Mouse (Mus musculus) neural tube, embryonic 14.5 days (tissue): ENCODE data around the gene Mrpl40. TPM values are rescaled to one million over a fixed set of nuclear protein-coding genes. Genes with fewer than 3 reads are reported as not detected.

Experiments used
- ATAC-seq: fragments of 200-750 bp; cut with Nextera tagmentation; 2 replicates; pipeline ENCODE4 v1.8.0; 2017; ENCODE audit warnings: low read depth, mild to moderate bottlenecking, moderate TSS enrichment, moderate library complexity
- H3K27ac ChIP-seq: fragments of 300-500 bp; sonication (generic); 2 replicates; pipeline ENCODE4 v1.5.1; 2014; ENCODE audit warnings: low read depth, mild to moderate bottlenecking, control low read depth, low read length, moderate library complexity, mixed read lengths
- H3K27me3 ChIP-seq: fragments of 300-500 bp; sonication (generic); 2 replicates; pipeline ENCODE4 v1.6.1; 2014; ENCODE audit warnings: low read length; ENCODE audit not compliant: control insufficient read depth, insufficient read depth
- H3K36me3 ChIP-seq: fragments of 300-500 bp; sonication (generic); 2 replicates; pipeline ENCODE4 v1.6.1; 2014; ENCODE audit warnings: low read length, mixed read lengths; ENCODE audit not compliant: control insufficient read depth, insufficient read depth
- H3K4me1 ChIP-seq: fragments of 300-500 bp; sonication (generic); 2 replicates; pipeline ENCODE4 v1.6.1; 2014; ENCODE audit warnings: low read length; ENCODE audit not compliant: control insufficient read depth, insufficient read depth
- H3K4me2 ChIP-seq: fragments of 300-500 bp; sonication (generic); 2 replicates; pipeline ENCODE4 v1.6.1; 2014; ENCODE audit warnings: mild to moderate bottlenecking, low read depth, low read length, control low read depth
- H3K4me3 ChIP-seq: fragments of 300-500 bp; sonication (generic); 2 replicates; pipeline ENCODE4 v1.5.1; 2014; ENCODE audit warnings: low read depth, low read length, control low read depth, mixed read lengths
- H3K9ac ChIP-seq: fragments of 300-500 bp; sonication (generic); replicated peaks from 2 replicates; pipeline ENCODE4 v1.6.1; 2014; ENCODE audit warnings: low read depth, mild to moderate bottlenecking, control low read depth, low read length, mixed read lengths
- H3K9me3 ChIP-seq: fragments of 300-500 bp; sonication (generic); 2 replicates; pipeline ENCODE4 v1.6.1; 2016; ENCODE audit warnings: low read length; ENCODE audit not compliant: control insufficient read depth
- WGBS: fragments of 180-500 bp; shearing (Covaris S2); extraction: QIAGEN DNeasy Blood & Tissue Kit; methylation state at CpG from one replicate; pipeline ENCODE4 v1.1.7; 2014; 5-methylcytosine and 5-hydroxymethylcytosine counted together
- polyA plus RNA-seq: library from polyadenylated mRNA; unstranded; fragments of >200 nt; fragmentation: Nextera tagmentation; extraction: Ambion mirVana; gene quantifications from 2 replicates; pipeline ENCODE4 v1.2.1, GENCODE M21; 2014

The Mrpl40 gene
- polyA plus RNA-seq, 1 experiment from 2014 or later: 79.2 TPM

DNA sequence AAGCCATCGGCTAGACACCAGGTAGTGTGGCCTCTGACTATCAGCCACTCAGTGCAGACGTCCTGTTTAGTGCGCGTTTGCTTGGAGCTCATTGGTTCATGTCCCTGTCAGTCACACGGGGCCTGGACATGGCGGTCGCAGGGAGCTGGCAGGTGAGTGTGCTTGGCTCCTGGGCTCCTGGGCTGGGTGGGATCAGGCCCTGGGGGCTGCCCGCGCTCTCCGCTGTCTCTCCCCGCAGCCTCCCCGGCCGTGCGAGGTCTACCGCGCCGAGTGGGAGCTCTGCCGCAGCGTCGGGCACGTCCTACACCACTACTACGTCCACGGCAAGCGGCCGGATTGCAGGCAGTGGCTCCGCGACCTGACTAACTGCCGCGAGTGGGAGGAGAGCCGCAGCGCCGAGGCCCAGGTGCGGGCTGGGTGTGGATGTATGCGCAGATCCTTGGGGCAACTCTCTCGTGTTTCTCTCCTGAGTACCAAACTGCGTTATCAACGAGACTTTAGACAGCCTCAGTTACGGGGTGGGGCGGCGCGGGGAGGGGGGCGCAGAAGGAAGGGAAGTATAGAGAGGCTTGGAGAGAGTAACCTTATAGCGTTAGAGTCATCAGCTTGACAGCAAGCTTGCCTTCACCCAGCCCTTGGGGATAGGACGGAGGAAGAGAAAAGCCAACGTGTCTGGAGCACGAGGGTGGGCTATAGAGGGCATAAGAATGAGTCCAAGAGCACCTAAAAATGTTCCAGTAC lies 40.0 kb downstream of the Mrpl40 start, which contains the start of the genes 2510002D24Rik and Gm28539:
2510002D24Rik (plus strand) TSS at position 111 of the 741 bp plus-strand sequence.
Gm28539 (plus strand) TSS at position 117 of the 741 bp plus-strand sequence.
- 0 out of 2 replicates have a peak, but pooled peaks cover 5% of the 10 kb centered on the region for H3K4me1 ChIP-seq
- H3K27me3 ChIP-seq: no peaks in the 10 kb centered on the region
- ATAC-seq: peak; percentile 99
- under 1% methylated on average over 46 of the region's 46 CpGs for WGBS
- no peaks in the 10 kb centered on the region for H3K9me3 ChIP-seq
- peak within 1 kb of the TSS; percentile 55; the same call in 1 of the 2 replicates for H3K27ac ChIP-seq
- peak within 1 kb of the TSS; percentile 85 for H3K9ac ChIP-seq
- peak within 1 kb of the TSS; percentile 88 for H3K4me3 ChIP-seq
- H3K4me2 ChIP-seq: peak within 1 kb of the TSS; percentile 54
- peaks cover 28% of the 10 kb centered on the region for H3K36me3 ChIP-seq

DNA sequence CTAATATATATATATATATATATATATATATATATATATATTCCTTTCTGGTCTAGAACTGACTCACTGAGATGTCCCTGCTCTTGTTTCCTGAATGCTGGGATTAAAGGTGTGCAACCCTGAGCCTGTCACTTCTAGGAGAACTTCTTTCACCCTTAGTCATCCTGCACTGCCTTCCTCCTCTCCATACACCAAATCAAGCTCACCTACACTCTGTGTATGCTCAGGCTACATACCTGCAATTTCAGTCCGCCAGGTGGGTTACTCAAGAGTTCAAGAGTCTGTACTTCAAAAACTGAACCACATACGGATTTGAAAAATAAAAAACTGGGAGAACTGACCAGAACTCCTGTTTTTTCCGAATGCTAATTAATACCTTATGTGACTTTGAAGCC lies 40.6 kb downstream of the Mrpl40 start:
- H3K4me1 ChIP-seq: 0 out of 2 replicates have a peak, but pooled peaks cover 5% of the 10 kb centered on the region
- peak; percentile 54 for ATAC-seq
- H3K9me3 ChIP-seq: no peaks in the 10 kb centered on the region
- peak overlapping the region; percentile 88 for H3K4me3 ChIP-seq
- 30% methylated on average over 3 of the region's 3 CpGs for WGBS
- peak overlapping the region; percentile 54 for H3K4me2 ChIP-seq
- H3K9ac ChIP-seq: peak overlapping the region; percentile 85; the same call in 1 of the 2 replicates
- peaks cover 30% of the 10 kb centered on the region for H3K36me3 ChIP-seq
- H3K27ac ChIP-seq: no peak overlapping the region
- no peaks in the 10 kb centered on the region for H3K27me3 ChIP-seq

DNA sequence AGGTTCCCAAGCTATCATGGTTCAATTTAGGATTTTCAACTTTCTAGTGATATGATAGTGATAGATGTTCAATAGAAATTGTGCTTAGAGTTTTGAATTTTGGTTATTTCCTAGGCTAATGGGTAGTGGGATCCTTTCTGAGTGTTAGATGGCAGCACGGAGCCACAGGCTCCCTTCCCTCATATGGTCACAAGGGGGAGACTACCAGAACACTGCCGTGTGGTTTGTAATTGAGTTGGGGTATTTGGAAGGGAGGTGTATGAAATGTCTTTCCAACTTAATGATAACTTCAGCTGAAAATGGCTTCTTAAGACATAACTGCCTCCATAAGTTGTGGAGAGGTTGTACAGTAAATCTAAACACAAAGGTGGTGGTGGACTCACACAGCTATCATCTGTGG lies 43.2 kb downstream of the Mrpl40 start:
- Histone ChIP-seq H3K36me3 (peaks cover 48% of the 10 kb centered on the region), H3K9ac (no peak overlapping the region), H3K4me3 (no peak overlapping the region), H3K4me2 (no peak overlapping the region), H3K4me1 (0 out of 2 replicates have a peak, but pooled peaks cover 5% of the 10 kb centered on the region), H3K9me3 (no peaks in the 10 kb centered on the region), H3K27me3 (no peaks in the 10 kb centered on the region), H3K27ac (no peak overlapping the region)
- no peak for ATAC-seq
- 77% methylated on average over 2 of the region's 2 CpGs for WGBS

DNA sequence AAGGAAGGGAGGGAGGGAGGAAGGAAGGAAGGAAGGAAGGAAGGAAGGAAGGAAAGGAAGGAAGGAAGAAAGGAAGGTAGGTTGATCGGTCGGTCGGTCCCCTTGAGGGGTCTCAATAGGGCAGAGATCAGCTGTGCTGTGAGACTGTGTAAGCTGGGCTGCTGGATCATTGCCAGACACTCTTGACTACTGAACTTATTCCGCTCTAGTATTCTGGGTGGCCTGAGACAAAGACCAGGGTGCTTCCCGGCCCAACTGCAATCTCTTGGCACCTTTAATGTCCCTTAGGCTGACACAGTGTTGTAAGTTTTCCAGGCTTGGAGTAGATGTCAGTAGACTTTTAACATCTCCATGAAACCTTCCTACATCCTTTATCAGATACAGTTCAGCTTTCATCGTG lies 47.6 kb downstream of the Mrpl40 start:
- no peak for ATAC-seq
- no peak overlapping the region for H3K27ac ChIP-seq
- no peaks in the 10 kb centered on the region for H3K4me1 ChIP-seq
- peaks cover 79% of the 10 kb centered on the region for H3K36me3 ChIP-seq
- no peaks in the 10 kb centered on the region for H3K9me3 ChIP-seq
- WGBS: 91% methylated on average over 6 of the region's 6 CpGs
- H3K27me3 ChIP-seq: no peaks in the 10 kb centered on the region
- H3K4me3 ChIP-seq: no peak overlapping the region
- no peak overlapping the region for H3K9ac ChIP-seq
- no peak overlapping the region for H3K4me2 ChIP-seq

DNA sequence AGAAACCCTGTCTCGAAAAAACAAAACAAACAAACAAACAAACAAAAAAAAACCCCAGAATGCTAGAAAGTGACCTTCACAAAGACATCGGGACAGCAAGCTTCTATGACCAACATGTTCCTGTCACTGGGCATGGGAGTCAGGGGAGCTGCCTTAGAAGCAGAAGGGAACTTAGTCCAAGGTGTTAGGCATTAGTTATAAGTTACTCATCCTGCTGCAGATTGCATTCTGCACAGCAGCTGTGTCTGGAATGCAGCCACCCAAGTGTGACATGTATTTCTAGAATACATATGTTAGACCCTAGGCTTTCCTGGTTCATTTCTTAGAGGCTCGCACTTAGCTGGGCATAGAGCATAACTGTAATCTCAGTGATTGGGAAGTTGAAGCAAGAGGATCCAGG lies 48.0 kb downstream of the Mrpl40 start:
- no peaks in the 10 kb centered on the region for H3K4me1 ChIP-seq
- H3K9ac ChIP-seq: no peak overlapping the region
- ATAC-seq: no peak
- no peak overlapping the region for H3K4me3 ChIP-seq
- no peak overlapping the region for H3K27ac ChIP-seq
- WGBS: 97% methylated on average over 3 of the region's 3 CpGs
- H3K27me3 ChIP-seq: no peaks in the 10 kb centered on the region
- H3K9me3 ChIP-seq: no peaks in the 10 kb centered on the region
- no peak overlapping the region for H3K4me2 ChIP-seq
- peaks cover 74% of the 10 kb centered on the region for H3K36me3 ChIP-seq

DNA sequence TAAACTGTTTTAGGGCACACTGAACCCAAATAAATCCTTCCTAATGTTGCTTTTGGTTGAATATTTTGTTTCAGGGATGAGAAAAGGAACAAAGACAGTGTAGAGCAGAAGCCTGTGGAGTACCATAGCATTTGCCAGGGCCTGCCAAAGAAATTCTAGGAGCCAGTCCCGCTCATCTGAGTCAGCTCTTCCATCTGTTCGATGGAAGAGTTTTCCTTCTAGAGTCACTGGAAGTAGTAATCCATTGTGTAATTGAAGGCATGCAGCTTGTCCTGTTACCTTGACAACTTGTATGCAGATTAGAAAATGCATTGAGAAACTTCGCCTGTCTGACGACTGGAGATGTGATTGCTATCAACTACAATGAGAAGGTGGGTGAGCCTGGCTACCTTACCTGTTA lies 53.7 kb downstream of the Mrpl40 start:
- Histone ChIP-seq H3K36me3 (peaks cover 83% of the 10 kb centered on the region), H3K4me3 (no peak overlapping the region), H3K27me3 (no peaks in the 10 kb centered on the region), H3K9ac (no peak overlapping the region), H3K4me2 (no peak overlapping the region), H3K27ac (no peak overlapping the region), H3K4me1 (no peaks in the 10 kb centered on the region), H3K9me3 (no peaks in the 10 kb centered on the region)
- WGBS: 59% methylated on average over 4 of the region's 4 CpGs
- ATAC-seq: no peak

DNA sequence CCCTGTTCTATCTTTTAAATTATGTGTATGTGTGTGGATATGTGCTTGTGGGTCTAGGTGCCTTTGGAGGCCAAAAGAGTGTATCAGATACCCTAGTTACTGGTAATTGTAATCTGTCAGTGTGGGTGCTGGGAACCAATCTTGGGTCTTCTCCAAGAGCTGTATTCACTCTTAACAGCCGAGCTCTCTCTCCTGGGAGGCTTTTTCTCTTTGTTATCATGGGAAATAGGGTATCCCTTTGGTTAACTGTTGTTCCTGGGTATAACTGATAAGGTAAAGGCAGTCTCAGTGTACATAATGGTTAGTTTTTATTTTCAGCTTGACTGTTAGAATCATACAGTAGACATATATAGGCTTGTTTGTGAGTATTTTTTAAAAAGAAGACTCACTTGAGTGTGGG lies 54.3 kb downstream of the Mrpl40 start:
- Histone ChIP-seq H3K4me1 (no peaks in the 10 kb centered on the region), H3K9ac (no peak overlapping the region), H3K9me3 (no peaks in the 10 kb centered on the region), H3K27me3 (no peaks in the 10 kb centered on the region), H3K36me3 (peaks cover 79% of the 10 kb centered on the region), H3K27ac (no peak overlapping the region), H3K4me3 (no peak overlapping the region), H3K4me2 (no peak overlapping the region)
- 88% methylated on average over 1 of the region's 1 CpGs for WGBS
- ATAC-seq: no peak

Other genes with a start within 250 kb of the Mrpl40 start
- gene Sept5, start 246.9 kb downstream of the Mrpl40 start, polyA plus RNA-seq: 179 and 183 TPM in 2 replicates
- gene Cldn5, start 100.0 kb downstream of the Mrpl40 start, polyA plus RNA-seq: 45.1 and 110 TPM in 2 replicates
- gene Ufd1, start 65.1 kb downstream of the Mrpl40 start, polyA plus RNA-seq: 106 and 115 TPM in 2 replicates
- 5.6 and 6.8 TPM in 2 replicates for gene Cdc45, start 64.9 kb downstream of the Mrpl40 start, polyA plus RNA-seq
- gene 2510002D24Rik, start 40.3 kb downstream of the Mrpl40 start, polyA plus RNA-seq: 33.6 and 44.2 TPM in 2 replicates
- not detected in 2 replicates for gene Gm28539, start 40.3 kb downstream of the Mrpl40 start, polyA plus RNA-seq
- gene Hira, start 175 bp upstream of the Mrpl40 start, polyA plus RNA-seq: 19.6 and 23.4 TPM in 2 replicates